Mouse (Mus musculus) left cerebral cortex, adult 6 months (tissue): ENCODE results near the gene Krt14. TPM values are rescaled to one million over a fixed set of nuclear protein-coding genes. Genes with fewer than 3 reads are reported as not detected.

Experiments used
- long read RNA-seq, 2 experiments: library from polyadenylated mRNA; unstranded; transcript quantifications; one replicate each; pipeline ENCODE4 v2.0.0; 2019 to 2020
- polyA plus RNA-seq: library from polyadenylated mRNA; unstranded; fragments of <200 nt; fragmentation: Nextera tagmentation; gene quantifications from 2 replicates; pipeline ENCODE4 v1.2.3, GENCODE M21; 2021

Krt14 gene
- polyA plus RNA-seq, result not detected in 2 replicates
- long read RNA-seq, experiment 1, result 0 reads
- long read RNA-seq, experiment 2, result 0 reads

DNA sequence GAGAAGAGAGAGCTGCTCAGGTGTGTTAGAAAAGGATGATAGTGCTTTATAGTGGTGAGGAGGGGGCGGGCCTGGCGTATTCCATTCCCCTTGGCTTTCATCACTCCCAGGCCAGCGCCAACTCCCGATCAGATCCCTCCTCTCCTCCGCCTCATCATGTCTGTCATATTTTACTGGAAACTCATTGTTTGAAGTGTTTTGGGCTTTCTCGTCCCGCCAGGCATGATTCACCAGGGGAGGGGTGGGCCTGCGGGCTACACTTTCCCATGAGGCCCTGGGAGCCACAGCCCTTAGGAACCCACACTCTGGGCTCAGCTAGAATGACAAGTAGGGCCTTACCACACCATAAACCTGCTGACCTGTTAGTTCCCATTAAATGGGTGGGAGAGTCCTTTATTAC lies at the start of gene Krt14:
Gene Krt14, minus strand, starts transcription at position 51 of the 400 bp plus-strand sequence.

GRCm38 (mm10) chr11:100248852-100249465 lies 41.6 kb upstream of the Krt14 start, which contains the start of gene Krt16:
Krt16 (minus strand) TSS chr11:100248902.

GRCm38 (mm10) chr11:100192992-100193391 lies 14.4 kb downstream of the Krt14 start, which contains the start of gene Krt9:
Krt9 (minus strand) TSS chr11:100193246.

Other genes starting within 250 kb of the Krt14 start
- gene Krtap29-1, start 228.5 kb downstream of the Krt14 start, polyA plus RNA-seq, result not detected in 2 replicates
- gene Krtap16-1, start 221.0 kb downstream of the Krt14 start, polyA plus RNA-seq, result not detected in 2 replicates
- gene Krtap17-1, start 213.6 kb downstream of the Krt14 start, polyA plus RNA-seq, result not detected in 2 replicates
- gene Krt33a, start 191.3 kb downstream of the Krt14 start, polyA plus RNA-seq, result not detected in 2 replicates
- not detected in 2 replicates for gene Krt33b, start 177.7 kb downstream of the Krt14 start, polyA plus RNA-seq
- gene Krt34, start 166.0 kb downstream of the Krt14 start, polyA plus RNA-seq, result not detected in 2 replicates
- 0.16 TPM in 1 of 2 replicates, not detected in the other for gene Krt31, start 157.0 kb downstream of the Krt14 start, polyA plus RNA-seq
- gene Krt32, start 119.3 kb downstream of the Krt14 start, polyA plus RNA-seq, result not detected in 2 replicates
- not detected in 2 replicates for gene Krt35, start 111.3 kb downstream of the Krt14 start, polyA plus RNA-seq
- gene Krt36, start 101.9 kb downstream of the Krt14 start, polyA plus RNA-seq, result not detected in 2 replicates
- not detected in 2 replicates for gene Krt13, start 86.0 kb downstream of the Krt14 start, polyA plus RNA-seq
- 0.11 and 0.40 TPM in 2 replicates for gene Krt15, start 71.6 kb downstream of the Krt14 start, polyA plus RNA-seq
- not detected in 2 replicates for gene Krt19, start 58.9 kb downstream of the Krt14 start, polyA plus RNA-seq
- 0.22 and 0.24 TPM in 2 replicates for gene Krt9, start 14.3 kb downstream of the Krt14 start, polyA plus RNA-seq
- not detected in 2 replicates for gene Krt16, start 41.4 kb upstream of the Krt14 start, polyA plus RNA-seq
- 0.29 and 0.43 TPM in 2 replicates for gene Krt17, start 53.5 kb upstream of the Krt14 start, polyA plus RNA-seq
- gene Krt42, start 62.3 kb upstream of the Krt14 start, polyA plus RNA-seq, result not detected in 2 replicates
- 534 and 1,722 TPM in 2 replicates for gene Eif1, start 112.3 kb upstream of the Krt14 start, polyA plus RNA-seq
- not detected in 2 replicates for gene Gast, start 126.9 kb upstream of the Krt14 start, polyA plus RNA-seq
- gene Hap1, start 148.6 kb upstream of the Krt14 start, polyA plus RNA-seq, result 24.0 and 25.4 TPM in 2 replicates
- 36.0 and 41.1 TPM in 2 replicates for gene Jup, start 190.2 kb upstream of the Krt14 start, polyA plus RNA-seq
- gene P3h4, start 207.3 kb upstream of the Krt14 start, polyA plus RNA-seq, result 16.7 and 16.8 TPM in 2 replicates
- gene Fkbp10, start 208.1 kb upstream of the Krt14 start, polyA plus RNA-seq, result 5.2 and 6.7 TPM in 2 replicates
- 50.8 and 54.8 TPM in 2 replicates for gene Nt5c3b, start 234.3 kb upstream of the Krt14 start, polyA plus RNA-seq
- 0.34 and 0.44 TPM in 2 replicates for gene Klhl10, start 234.4 kb upstream of the Krt14 start, polyA plus RNA-seq